Mouse (Mus musculus) monocyte, adult 59 days (primary cell): ENCODE data around the gene Olfr736. TPM values are rescaled to one million over a fixed set of nuclear protein-coding genes. Genes with fewer than 3 reads are reported as not detected.

ENCODE experiments used
- total RNA-seq, 2 experiments: library from RNA; stranded (reverse); gene quantifications; one replicate each; pipeline ENCODE4 v1.2.4; 2023

The Olfr736 gene
- not detected for total RNA-seq

DNA sequence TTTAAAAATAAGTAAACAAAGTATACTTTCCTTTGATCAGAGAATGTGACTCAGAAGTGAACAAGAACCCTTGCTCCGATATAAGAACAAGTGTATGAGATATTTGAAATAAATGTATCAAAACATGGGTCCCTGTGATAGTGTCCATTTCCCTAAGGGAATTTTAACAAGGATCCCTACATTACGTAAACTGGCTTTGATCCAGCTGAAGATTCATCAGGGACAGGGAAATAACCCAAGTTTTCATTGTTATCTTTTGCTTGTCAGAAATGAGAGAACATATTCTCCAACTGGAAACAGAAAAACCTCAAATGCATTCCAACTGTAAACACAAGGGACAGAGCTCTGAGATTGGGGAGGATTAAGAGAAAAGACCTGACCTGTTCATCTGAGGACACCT is at the start of gene Olfr736:
Olfr736 (plus strand) TSS at position 301 of the 400 bp plus-strand sequence.

DNA sequence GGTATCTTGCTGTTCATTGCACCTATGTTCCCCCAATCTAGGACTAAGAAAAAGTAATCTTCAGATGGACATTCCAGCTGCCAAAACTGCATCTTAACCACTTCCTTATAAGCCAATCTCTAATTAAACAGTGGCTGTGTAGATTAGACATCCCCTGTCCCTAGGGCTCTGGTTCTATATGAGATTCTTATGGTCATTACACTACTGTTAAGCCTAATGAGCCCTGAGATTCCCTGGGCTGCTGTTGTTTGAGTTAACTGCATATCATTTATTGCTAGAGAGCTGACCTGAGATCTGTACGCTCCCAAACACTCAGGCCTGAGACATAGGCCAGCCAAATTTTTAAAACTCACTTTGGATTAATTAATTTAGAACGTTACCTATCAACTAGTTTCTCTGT is 32.2 kb upstream of the Olfr736 start, which contains the start of gene Olfr735:
Olfr735 (minus strand) TSS at position 77 of the 400 bp plus-strand sequence.

DNA sequence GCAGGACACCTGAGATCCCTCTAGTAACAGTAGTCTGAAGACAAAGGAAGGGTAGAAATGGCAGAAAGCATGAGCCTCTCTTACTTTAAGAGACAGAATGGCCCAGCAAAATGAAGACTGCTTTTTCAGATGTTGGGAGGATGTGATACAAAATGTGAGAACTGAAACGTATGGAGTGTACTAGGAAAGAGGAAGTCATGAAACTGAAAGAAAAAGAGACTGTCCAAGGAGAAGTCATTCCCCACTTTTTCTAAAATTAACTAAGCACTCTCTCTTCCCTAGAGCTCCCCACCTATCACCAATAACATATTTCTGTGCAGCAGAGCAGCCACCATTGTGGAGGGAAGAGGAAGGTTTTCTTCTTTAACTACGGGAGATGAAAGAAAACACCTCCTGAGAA is 23.4 kb upstream of the Olfr736 start, which contains the start of gene Tlr11:
Tlr11 (plus strand) TSS at position 322 of the 400 bp plus-strand sequence.

DNA sequence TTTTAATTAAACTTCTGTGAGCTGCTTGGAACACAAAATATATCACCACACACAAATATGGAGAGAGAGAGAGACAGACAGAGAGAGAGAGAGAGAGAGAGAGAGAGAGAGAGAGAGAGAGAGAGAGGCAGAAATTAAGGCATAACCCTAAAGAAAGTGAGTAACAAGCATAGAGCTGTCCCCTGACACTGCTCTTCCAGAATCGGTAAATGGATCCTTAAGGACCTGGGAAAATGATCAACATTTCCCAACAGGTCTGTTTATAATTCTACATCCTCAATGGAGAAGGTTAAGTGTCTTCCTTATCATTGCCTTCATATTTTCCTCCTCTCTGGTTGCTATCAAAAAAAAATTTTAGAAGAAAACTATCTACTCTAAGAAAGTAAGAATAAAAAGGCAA is 26.3 kb downstream of the Olfr736 start, which contains the start of gene Olfr738:
Olfr738 (plus strand) TSS at position 301 of the 400 bp plus-strand sequence.

DNA sequence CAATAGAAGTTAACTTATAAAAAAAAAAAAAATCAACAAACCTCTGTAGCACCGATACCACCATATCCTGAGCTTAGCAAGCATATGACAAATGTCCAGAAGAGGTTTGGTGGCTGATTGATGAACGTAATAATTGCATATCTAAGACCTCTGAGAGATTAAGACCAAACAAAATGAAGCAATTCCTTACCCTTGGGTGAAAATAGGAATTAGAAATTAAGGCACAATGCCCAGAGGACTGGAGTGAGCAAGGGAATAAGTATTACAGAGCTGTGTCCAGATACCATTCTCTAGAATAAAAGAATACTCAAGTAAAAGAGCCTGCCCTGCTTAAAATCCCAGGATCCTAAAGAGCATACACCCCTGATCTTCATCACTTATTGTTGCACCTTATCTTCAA is 37.4 kb downstream of the Olfr736 start, which contains the start of gene Olfr739:
Olfr739 (plus strand) TSS at position 301 of the 400 bp plus-strand sequence.

Other genes starting within 250 kb of the Olfr736 start
- gene Olfr728, start 238.5 kb upstream of the Olfr736 start, total RNA-seq: not detected
- gene Olfr729, start 228.3 kb upstream of the Olfr736 start, total RNA-seq: not detected
- not detected for gene Olfr730, start 193.0 kb upstream of the Olfr736 start, total RNA-seq
- not detected for gene Olfr731, start 139.3 kb upstream of the Olfr736 start, total RNA-seq
- not detected for gene Olfr732, start 97.0 kb upstream of the Olfr736 start, total RNA-seq
- not detected for gene Olfr733, start 79.6 kb upstream of the Olfr736 start, total RNA-seq
- gene Olfr734, start 54.4 kb upstream of the Olfr736 start, total RNA-seq: not detected
- gene Olfr735, start 32.3 kb upstream of the Olfr736 start, total RNA-seq: not detected
- 1 to 10 TPM; 5.0 to 5.4 TPM for gene Tlr11, start 23.2 kb upstream of the Olfr736 start, total RNA-seq
- gene Olfr738, start 26.4 kb downstream of the Olfr736 start, total RNA-seq: not detected
- not detected for gene Olfr739, start 37.5 kb downstream of the Olfr736 start, total RNA-seq
- gene Olfr740, start 64.4 kb downstream of the Olfr736 start, total RNA-seq: not detected
- not detected for gene Olfr741, start 91.6 kb downstream of the Olfr736 start, total RNA-seq
- gene Olfr742, start 122.4 kb downstream of the Olfr736 start, total RNA-seq: not detected
- gene Olfr743, start 140.7 kb downstream of the Olfr736 start, total RNA-seq: not detected
- gene Olfr744, start 233.7 kb downstream of the Olfr736 start, total RNA-seq: not detected